Mouse (Mus musculus): Measurements from ENCODE around the gene Srgap3. TPM values are rescaled to one million over a fixed set of nuclear protein-coding genes. Genes with fewer than 3 reads are reported as not detected.

The Srgap3 gene
- polyA plus RNA-seq, 1 experiment from 2014 or later: 8.0 TPM

DNA sequence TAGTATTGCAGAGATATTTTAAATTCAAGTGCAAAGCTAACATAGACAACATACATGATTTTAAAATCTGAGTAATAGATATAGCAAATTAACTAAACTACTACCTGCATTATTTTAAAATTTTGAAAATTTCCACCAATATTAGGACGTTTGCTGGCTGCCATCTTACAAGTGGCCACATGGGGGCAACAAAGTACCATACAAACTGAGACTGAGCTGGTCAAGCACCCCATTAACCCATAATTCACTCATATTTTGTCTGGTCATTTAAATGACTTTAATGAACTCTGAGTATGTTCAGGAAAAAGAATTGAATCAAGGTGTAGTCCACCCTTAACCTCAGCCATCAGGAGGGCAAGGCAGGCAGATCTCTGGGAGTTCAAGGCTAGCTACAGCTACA, 246.7 kb downstream of the Srgap3 start:
- Histone ChIP-seq H3K4me3 (no peak overlapping the region), H3K4me1 (peaks cover 6% of the 10 kb centered on the region), H3K27me3 (replicated peaks; ENCODE audit: low read depth, poor library complexity, severe bottlenecking) (peaks cover 19% of the 10 kb centered on the region), H3K9me3 (no peaks in the 10 kb centered on the region), H3K36me3 (replicated peaks) (no peaks in the 10 kb centered on the region), H3K27ac (replicated peaks) (no peak overlapping the region)
- peak; percentile 59 for DNase-seq (ENCODE audit: low spot score)
- 3% methylated on average over 1 of the region's 1 CpGs for WGBS

DNA sequence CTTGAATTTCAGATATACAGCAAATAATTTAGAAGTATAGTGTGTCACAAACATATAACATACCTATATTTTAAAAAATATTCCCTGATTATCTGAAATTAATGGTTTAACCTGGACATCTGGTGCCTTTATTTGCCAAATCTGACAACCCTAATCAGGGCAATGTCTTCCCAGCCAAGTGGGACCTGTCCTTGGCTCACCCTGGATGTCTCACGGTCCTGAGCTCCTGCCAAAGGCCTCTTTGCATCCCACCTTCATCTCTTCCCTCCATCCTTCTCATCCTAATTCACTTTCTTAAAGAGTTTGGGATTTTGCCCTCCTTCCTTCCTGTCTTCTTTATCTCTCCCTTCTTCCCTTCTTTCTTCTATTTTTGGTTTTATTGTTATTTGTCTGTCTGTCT, 248.0 kb downstream of the Srgap3 start:
- 71% methylated on average over 1 of the region's 1 CpGs for WGBS

DNA sequence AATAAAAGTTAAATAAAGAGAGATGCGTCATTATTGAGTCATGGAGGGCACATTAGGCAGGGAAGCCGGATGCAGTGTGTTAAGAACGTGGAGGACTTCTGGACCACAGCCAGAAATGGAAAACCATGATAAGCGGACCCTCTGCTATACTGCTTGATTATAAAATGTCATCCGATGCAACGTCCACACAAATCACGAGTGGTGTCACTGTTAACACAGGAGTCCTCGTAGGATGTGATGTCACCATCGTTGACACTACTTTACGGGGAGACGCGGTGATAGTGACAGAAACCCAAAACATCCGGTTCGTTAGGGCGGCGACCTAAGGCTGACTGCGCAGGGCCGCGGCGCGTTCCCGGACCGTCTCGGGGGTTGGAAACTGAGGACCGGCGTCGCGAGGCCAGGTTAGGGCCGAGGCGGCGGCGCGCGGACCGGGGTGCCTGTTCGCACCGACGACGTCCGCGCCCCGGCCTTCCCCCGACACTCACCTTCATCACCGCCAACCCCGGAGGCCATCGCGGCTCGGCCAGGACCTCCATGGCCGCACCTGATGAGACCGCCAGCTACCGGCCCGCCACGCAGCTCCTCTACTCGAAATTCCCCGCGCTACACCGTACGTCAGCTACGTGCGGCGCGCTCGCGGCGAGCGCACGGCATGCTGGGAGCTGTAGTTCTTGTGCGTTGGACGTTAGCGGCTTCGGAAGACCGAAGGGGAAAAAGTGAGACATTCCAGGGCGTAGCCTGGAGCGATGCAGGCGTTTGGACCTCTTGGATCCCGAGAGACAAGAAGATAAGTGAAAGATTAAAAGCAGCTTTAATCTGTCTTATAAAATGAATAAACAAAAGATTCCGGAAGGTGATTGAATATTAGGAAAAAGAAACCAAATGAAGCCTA, 250.8 kb downstream of the Srgap3 start, which contains the start of gene Rad18:
Rad18 (minus strand) TSS at position 631 of the 895 bp plus-strand sequence.
- WGBS: 1% methylated on average over 77 of the region's 77 CpGs
- Histone ChIP-seq H3K4me1 (peaks cover 10% of the 10 kb centered on the region), H3K9me3 (no peaks in the 10 kb centered on the region), H3K27me3 (replicated peaks; ENCODE audit: low read depth, poor library complexity, severe bottlenecking) (peaks cover 19% of the 10 kb centered on the region), H3K4me3 (peak within 1 kb of the TSS; percentile 84), H3K27ac (replicated peaks) (peak within 1 kb of the TSS; percentile 94), H3K36me3 (replicated peaks) (peaks cover 15% of the 10 kb centered on the region)
- DNase-seq (ENCODE audit: low spot score): peak; percentile 92

More for the DNA sequence above, 248.0 kb downstream of the Srgap3 start:
- Histone ChIP-seq H3K27ac (replicated peaks) (no peak overlapping the region), H3K9me3 (no peaks in the 10 kb centered on the region), H3K27me3 (replicated peaks; ENCODE audit: low read depth, poor library complexity, severe bottlenecking) (peaks cover 19% of the 10 kb centered on the region), H3K4me1 (peaks cover 10% of the 10 kb centered on the region), H3K36me3 (replicated peaks) (no peaks in the 10 kb centered on the region), H3K4me3 (no peak overlapping the region)
- DNase-seq (ENCODE audit: low spot score): no peak

DNA sequence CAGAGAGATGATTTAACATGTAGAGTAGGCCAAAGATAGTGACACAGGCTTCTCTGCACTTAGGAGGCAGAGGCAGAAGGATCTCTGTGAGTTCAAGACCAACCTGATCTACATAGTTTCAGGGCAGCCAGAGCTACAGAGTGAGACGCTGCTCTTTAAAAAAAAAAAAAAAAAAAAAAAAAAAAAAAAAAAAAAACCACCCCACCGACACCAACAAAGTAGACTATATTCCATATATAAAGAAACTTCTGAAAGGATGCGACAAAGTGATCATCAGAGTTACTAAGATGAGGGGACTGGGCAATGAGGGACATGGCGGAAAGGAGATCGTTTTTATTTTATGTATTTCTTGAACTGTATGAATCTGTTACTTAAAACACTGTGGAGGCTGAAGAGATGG, 252.6 kb downstream of the Srgap3 start:
- no peak for DNase-seq (ENCODE audit: low spot score)
- Histone ChIP-seq H3K4me1 (peaks cover 10% of the 10 kb centered on the region), H3K36me3 (replicated peaks) (peaks cover 29% of the 10 kb centered on the region), H3K9me3 (no peaks in the 10 kb centered on the region), H3K27ac (replicated peaks) (no peak overlapping the region), H3K27me3 (replicated peaks; ENCODE audit: low read depth, poor library complexity, severe bottlenecking) (peaks cover 19% of the 10 kb centered on the region), H3K4me3 (no peak overlapping the region)
- WGBS: 92% methylated on average over 5 of the region's 5 CpGs

DNA sequence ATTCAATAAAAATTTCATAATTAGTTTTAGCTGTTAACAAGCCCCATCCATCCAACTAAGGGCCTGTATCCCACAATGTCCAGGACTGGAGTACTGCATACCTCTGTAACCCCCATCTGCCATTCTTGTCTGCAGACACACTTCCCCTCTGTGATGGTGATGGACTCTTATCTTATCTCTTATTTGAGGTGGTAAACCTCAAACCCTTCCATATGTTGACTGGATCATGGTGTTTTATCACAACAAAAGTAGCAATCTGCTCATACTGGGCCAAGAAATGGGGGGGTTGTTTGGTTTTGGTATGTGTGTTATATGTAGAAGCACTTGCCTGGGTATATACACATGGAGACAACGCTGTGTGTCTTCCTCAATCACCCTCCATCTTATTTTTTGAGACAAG, 255.5 kb downstream of the Srgap3 start:
- Histone ChIP-seq H3K9me3 (no peaks in the 10 kb centered on the region), H3K27ac (replicated peaks) (no peak overlapping the region), H3K27me3 (replicated peaks; ENCODE audit: low read depth, poor library complexity, severe bottlenecking) (no peaks in the 10 kb centered on the region), H3K36me3 (replicated peaks) (peaks cover 46% of the 10 kb centered on the region), H3K4me1 (peaks cover 10% of the 10 kb centered on the region), H3K4me3 (no peak overlapping the region)
- no peak for DNase-seq (ENCODE audit: low spot score)
- WGBS: 100% methylated on average over 1 of the region's 1 CpGs

DNA sequence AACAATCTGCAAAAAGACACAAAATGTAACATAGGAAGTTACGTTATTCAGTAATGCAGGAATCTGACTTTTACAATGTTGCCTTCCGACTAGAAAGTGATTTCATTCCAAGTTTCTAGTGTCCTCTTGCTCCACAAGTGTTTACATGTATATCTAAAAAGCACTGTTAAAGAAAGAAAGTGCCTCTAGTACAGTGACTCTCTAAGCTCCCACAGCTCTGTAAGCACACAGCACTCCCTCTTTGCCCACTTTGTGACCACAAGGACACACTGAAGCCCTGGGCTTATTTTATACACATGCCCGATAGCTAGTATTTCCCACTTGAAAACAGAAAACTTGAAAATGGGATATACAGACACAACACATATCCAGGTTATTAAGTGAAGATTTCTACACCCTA, 259.0 kb downstream of the Srgap3 start:
- Histone ChIP-seq H3K4me1 (no peaks in the 10 kb centered on the region), H3K27ac (replicated peaks) (no peak overlapping the region), H3K4me3 (no peak overlapping the region), H3K36me3 (replicated peaks) (peaks cover 66% of the 10 kb centered on the region), H3K9me3 (no peaks in the 10 kb centered on the region), H3K27me3 (replicated peaks; ENCODE audit: low read depth, poor library complexity, severe bottlenecking) (no peaks in the 10 kb centered on the region)
- no peak for DNase-seq (ENCODE audit: low spot score)
- WGBS: 96% methylated on average over 3 of the region's 3 CpGs

DNA sequence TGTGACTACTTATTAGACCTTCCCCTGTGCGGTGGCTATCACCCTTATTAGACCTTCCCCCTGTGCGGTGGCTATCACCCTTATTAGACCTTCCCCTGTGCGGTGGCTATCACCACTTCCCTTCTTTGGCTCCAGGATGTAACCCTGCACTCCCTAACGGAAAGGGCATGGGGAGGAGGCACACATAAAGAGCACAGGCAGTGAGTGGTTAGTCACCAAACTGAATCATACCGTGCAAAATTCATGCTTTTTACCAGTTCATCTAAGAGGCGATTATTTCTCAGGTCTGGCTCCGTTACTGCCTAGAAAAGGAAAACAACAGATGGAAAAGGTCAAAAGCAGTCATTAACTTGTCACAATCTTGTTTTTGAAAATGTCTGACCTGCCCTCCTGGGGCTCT, 260.6 kb downstream of the Srgap3 start:
- Histone ChIP-seq H3K27me3 (replicated peaks; ENCODE audit: low read depth, poor library complexity, severe bottlenecking) (no peaks in the 10 kb centered on the region), H3K36me3 (replicated peaks) (peaks cover 62% of the 10 kb centered on the region), H3K4me1 (no peaks in the 10 kb centered on the region), H3K4me3 (no peak overlapping the region), H3K9me3 (no peaks in the 10 kb centered on the region), H3K27ac (replicated peaks) (no peak overlapping the region)
- 64% methylated on average over 7 of the region's 7 CpGs for WGBS
- DNase-seq (ENCODE audit: low spot score): no peak

DNA sequence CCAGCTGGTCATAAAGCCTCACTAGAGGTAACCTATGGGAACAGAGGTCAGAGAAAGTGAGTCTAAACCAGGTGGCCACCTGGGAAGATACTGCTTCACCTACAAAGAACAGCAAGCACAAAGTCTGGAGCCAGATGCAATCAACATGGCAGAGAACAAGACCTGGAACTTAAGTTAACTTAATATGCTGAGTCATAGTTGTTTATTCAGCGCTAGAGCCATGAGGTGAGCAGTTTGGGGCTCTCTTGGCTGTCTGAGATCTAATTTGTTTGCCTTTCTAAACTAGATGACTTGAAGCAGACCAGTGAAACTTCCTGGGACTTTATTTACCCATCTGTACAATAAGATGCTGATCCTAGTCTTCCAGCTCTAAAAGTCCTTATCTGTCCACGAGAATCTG, 263.0 kb downstream of the Srgap3 start:
- WGBS: 91% methylated on average over 2 of the region's 2 CpGs
- no peaks in the 10 kb centered on the region for H3K27me3 ChIP-seq (replicated peaks; ENCODE audit: low read depth, poor library complexity, severe bottlenecking)

More for the DNA sequence above, 263.0 kb downstream of the Srgap3 start:
- no peaks in the 10 kb centered on the region for H3K9me3 ChIP-seq
- no peak overlapping the region for H3K4me3 ChIP-seq
- peaks cover 68% of the 10 kb centered on the region for H3K36me3 ChIP-seq (replicated peaks)
- no peak overlapping the region for H3K27ac ChIP-seq (replicated peaks)
- DNase-seq (ENCODE audit: low spot score): no peak
- no peaks in the 10 kb centered on the region for H3K4me1 ChIP-seq

Other genes with a start within 250 kb of the Srgap3 start
- gene Thumpd3, start 99.0 kb upstream of the Srgap3 start, polyA plus RNA-seq (2016; fragmentation: Nextera tagmentation; extraction: Ambion mirVana): 65.8 and 66.2 TPM in 2 replicates
- gene Setd5, start 130.1 kb upstream of the Srgap3 start, polyA plus RNA-seq (2016; fragmentation: Nextera tagmentation; extraction: Ambion mirVana): 85.8 and 90.1 TPM in 2 replicates
- 4.7 and 5.0 TPM in 2 replicates for gene Lhfpl4, start 248.1 kb upstream of the Srgap3 start, polyA plus RNA-seq (2016; fragmentation: Nextera tagmentation; extraction: Ambion mirVana)

Measured in embryonic facial prominence, embryonic 10.5 days (tissue).